Mouse (Mus musculus) megakaryocyte-erythroid progenitor cell, adult 5-6 weeks (primary cell): ENCODE measurements around the gene Adcy5. TPM values are rescaled to one million over a fixed set of nuclear protein-coding genes. Genes with fewer than 3 reads are reported as not detected.
A peak's percentile ranks its signal among the peaks of the same experiment; 100 is the strongest.

ENCODE experiments used
- ATAC-seq: replicated peaks from 2 replicates; pipeline ENCODE4 v1.8.0; 2016; ENCODE audit warnings: mild to moderate bottlenecking, inconsistent platforms; ENCODE audit not compliant: severe bottlenecking, poor library complexity, low FRiP score, low TSS enrichment
- total RNA-seq, 2 experiments: library from RNA; stranded (forward) in 1 of 2; stranded (reverse) in 1 of 2; fragments of 200-1000, 215-1000 nt in 1 of 2; fragments of >200 nt in 1 of 2; fragmentation: Nextera tagmentation in 1 of 2; gene quantifications; 2 replicates each; pipeline ENCODE4 v1.2.3; 2014 to 2017

Gene Adcy5
- total RNA-seq, 2 experiments from 2014 or later = not detected

- 0 out of 2 replicates have a peak, but pooled peaks have one; percentile 13 for ATAC-seq
Measured at GRCm38 (mm10) chr16:35155391-35156305, 971 bp downstream of the Adcy5 start.

- ATAC-seq = peak; percentile 44; the same call in 1 of the 2 replicates
Measured at GRCm38 (mm10) chr16:35156306-35156695, 1.6 kb downstream of the Adcy5 start.

GRCm38 (mm10) chr16:35156832-35157231, 2.2 kb downstream of the Adcy5 start:
- ATAC-seq = no peak

GRCm38 (mm10) chr16:35159532-35159931, 4.9 kb downstream of the Adcy5 start:
- ATAC-seq = no peak

- ATAC-seq = no peak
Measured at GRCm38 (mm10) chr16:35159991-35160390, 5.3 kb downstream of the Adcy5 start.

- no peak for ATAC-seq
Measured at GRCm38 (mm10) chr16:35164361-35165224, 9.9 kb downstream of the Adcy5 start.

- no peak for ATAC-seq
Measured at GRCm38 (mm10) chr16:35165361-35165760, 10.7 kb downstream of the Adcy5 start.

- no peak for ATAC-seq
Measured at GRCm38 (mm10) chr16:35165788-35166187, 11.1 kb downstream of the Adcy5 start.

GRCm38 (mm10) chr16:35169431-35169830, 14.8 kb downstream of the Adcy5 start:
- ATAC-seq = no peak

- ATAC-seq = no peak
Measured at GRCm38 (mm10) chr16:35172195-35172594, 17.5 kb downstream of the Adcy5 start.

- ATAC-seq = no peak
Measured at GRCm38 (mm10) chr16:35178516-35178915, 23.8 kb downstream of the Adcy5 start.

GRCm38 (mm10) chr16:35179082-35179481, 24.4 kb downstream of the Adcy5 start:
- no peak for ATAC-seq

GRCm38 (mm10) chr16:35183161-35183560, 28.5 kb downstream of the Adcy5 start:
- ATAC-seq = no peak

- ATAC-seq = no peak
Measured at GRCm38 (mm10) chr16:35188111-35188510, 33.4 kb downstream of the Adcy5 start.

- no peak for ATAC-seq
Measured at GRCm38 (mm10) chr16:35189420-35190141, 34.9 kb downstream of the Adcy5 start.

- no peak for ATAC-seq
Measured at GRCm38 (mm10) chr16:35190777-35191176, 36.1 kb downstream of the Adcy5 start.

GRCm38 (mm10) chr16:35191271-35191670, 36.6 kb downstream of the Adcy5 start:
- ATAC-seq = no peak

- ATAC-seq = no peak
Measured at GRCm38 (mm10) chr16:35192471-35192870, 37.8 kb downstream of the Adcy5 start.

- ATAC-seq = no peak
Measured at GRCm38 (mm10) chr16:35193357-35193756, 38.7 kb downstream of the Adcy5 start.
